Mouse (Mus musculus): Measurements from ENCODE around the gene 4930467E23Rik.
"Not testable (repeated sequence)": the region's sequence is repeated elsewhere in the genome, so short reads cannot be mapped to it uniquely, and the experiment has no call there.

- not testable (repeated sequence) for TF ChIP-seq CTCF (IDR thresholded peaks at IDR 0.05; ENCODE audit: borderline replicate concordance, insufficient read depth, low read depth, low read length); POLR2A (IDR thresholded peaks at IDR 0.05; ENCODE audit: borderline replicate concordance, insufficient read depth, low read length)
Observed at GRCm38 (mm10) chr8:19724871-19725270, 4.5 kb upstream of the 4930467E23Rik start.
